Mouse (Mus musculus) forebrain, embryonic 13.5 days (tissue): ENCODE measurements at regions not wholly inside any gene's neighbourhood (a gene's known extent, or its start where the extent isn't known, plus 50 kb on each side); places are given as distances from the start of the nearest gene placed in this dataset.

Experiments
- ATAC-seq: fragments of 200-750 bp; cut with Nextera tagmentation; 2 replicates; pipeline ENCODE4 v1.8.0; 2017
- H3K27ac ChIP-seq: fragments of 300-500 bp; sonication (generic); 2 replicates; pipeline ENCODE4 v1.5.1; 2015; ENCODE audit warnings: inconsistent platforms, mild to moderate bottlenecking, moderate library complexity
- H3K27me3 ChIP-seq: fragments of 300-500 bp; sonication (generic); 2 replicates; pipeline ENCODE4 v1.6.1; 2015; ENCODE audit warnings: mild to moderate bottlenecking, inconsistent platforms
- H3K36me3 ChIP-seq: fragments of 300-500 bp; sonication (generic); 2 replicates; pipeline ENCODE4 v1.6.1; 2015; ENCODE audit warnings: mild to moderate bottlenecking, inconsistent platforms; ENCODE audit not compliant: poor library complexity, severe bottlenecking
- H3K4me1 ChIP-seq: fragments of 300-500 bp; sonication (generic); 2 replicates; pipeline ENCODE4 v1.6.1; 2015; ENCODE audit warnings: inconsistent platforms
- H3K4me2 ChIP-seq: fragments of 300-500 bp; sonication (generic); 2 replicates; pipeline ENCODE4 v1.6.1; 2015; ENCODE audit warnings: inconsistent platforms, mild to moderate bottlenecking, moderate library complexity
- H3K4me3 ChIP-seq: fragments of 300-500 bp; sonication (generic); 2 replicates; pipeline ENCODE4 v1.5.1; 2015; ENCODE audit warnings: mild to moderate bottlenecking, inconsistent platforms
- H3K9ac ChIP-seq: fragments of 300-500 bp; sonication (generic); 2 replicates; pipeline ENCODE4 v1.6.1; 2015; ENCODE audit warnings: mild to moderate bottlenecking, inconsistent platforms
- H3K9me3 ChIP-seq: fragments of 300-500 bp; sonication (generic); replicated peaks from 2 replicates; pipeline ENCODE4 v1.6.1; 2016; ENCODE audit warnings: inconsistent platforms
- WGBS: fragments of 180-500 bp; shearing (Covaris S2); methylation state at CpG from one replicate; pipeline ENCODE4 v1.1.7; 2015; 5-methylcytosine and 5-hydroxymethylcytosine counted together

DNA sequence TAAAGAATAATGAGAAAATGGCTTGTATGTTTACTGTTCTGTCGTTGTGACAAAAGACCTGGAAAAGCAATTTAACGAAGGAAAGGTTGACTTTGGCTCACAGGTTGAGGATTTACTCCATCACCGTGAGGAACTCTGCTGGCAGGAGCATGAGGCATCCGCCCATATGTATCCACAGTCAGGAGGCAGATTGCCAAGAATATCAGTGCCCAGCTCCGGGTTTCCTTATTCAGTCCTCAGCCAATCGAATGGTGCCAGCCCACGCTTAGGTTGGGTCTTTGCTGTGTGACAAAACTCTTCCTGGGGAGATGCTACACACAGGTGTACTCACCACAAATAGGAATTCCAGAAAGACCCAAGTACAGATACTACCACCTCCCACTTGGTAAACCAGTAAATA is 327.9 kb downstream of the En1 start:
- Histone ChIP-seq H3K4me2 (no peak overlapping the region), H3K27ac (no peak overlapping the region), H3K9ac (no peak overlapping the region), H3K4me3 (no peak overlapping the region), H3K36me3 (no peaks in the 10 kb centered on the region), H3K27me3 (no peaks in the 10 kb centered on the region), H3K9me3 (no peaks in the 10 kb centered on the region), H3K4me1 (no peaks in the 10 kb centered on the region)
- 75% methylated on average over 7 of the region's 7 CpGs for WGBS
- ATAC-seq: no peak

DNA sequence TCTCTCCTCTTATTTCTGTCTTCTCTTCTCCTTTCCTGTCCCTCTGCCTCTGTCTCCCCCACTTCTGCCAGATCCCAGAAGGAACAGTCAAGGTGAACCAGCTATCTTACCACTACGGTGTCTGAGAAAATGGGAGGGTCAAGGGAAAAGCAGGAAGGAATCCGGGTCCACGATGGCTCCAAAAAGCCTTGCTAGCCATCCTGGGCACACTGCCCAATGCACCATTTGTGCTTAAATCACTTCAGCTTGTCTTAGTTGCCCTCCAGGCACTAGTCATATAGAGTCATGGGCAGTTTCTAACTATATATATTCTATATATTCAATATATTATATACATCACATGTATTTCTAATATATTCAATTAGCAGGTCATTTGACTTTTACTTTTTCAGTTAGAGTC is 333.1 kb downstream of the En1 start:
- H3K4me2 ChIP-seq: no peak overlapping the region
- H3K27me3 ChIP-seq: no peaks in the 10 kb centered on the region
- H3K4me1 ChIP-seq: no peaks in the 10 kb centered on the region
- no peak overlapping the region for H3K9ac ChIP-seq
- no peak overlapping the region for H3K4me3 ChIP-seq
- ATAC-seq: no peak
- H3K9me3 ChIP-seq: no peaks in the 10 kb centered on the region
- WGBS: 86% methylated on average over 3 of the region's 3 CpGs
- no peak overlapping the region for H3K27ac ChIP-seq
- no peaks in the 10 kb centered on the region for H3K36me3 ChIP-seq

DNA sequence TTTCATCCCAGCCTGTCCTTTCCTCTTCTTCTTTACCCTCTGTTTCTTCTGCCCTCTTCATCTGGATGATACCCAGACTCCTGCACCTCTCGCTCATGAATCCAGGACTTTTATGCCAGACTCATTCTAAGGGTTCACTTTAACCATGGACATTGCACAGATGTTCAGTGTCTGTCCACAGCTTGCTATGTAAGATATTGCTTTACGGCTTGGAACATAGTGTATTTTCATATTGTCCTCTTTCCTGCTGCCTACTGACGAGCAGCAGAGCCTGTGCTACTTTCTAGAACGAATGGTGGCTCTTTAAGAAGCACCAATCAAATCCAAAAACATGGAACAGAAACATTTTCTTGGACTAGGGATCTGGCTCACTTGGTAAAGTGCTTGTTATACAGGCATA is 341.5 kb downstream of the En1 start:
- H3K36me3 ChIP-seq: no peaks in the 10 kb centered on the region
- no peaks in the 10 kb centered on the region for H3K27me3 ChIP-seq
- no peaks in the 10 kb centered on the region for H3K9me3 ChIP-seq
- ATAC-seq: no peak
- H3K27ac ChIP-seq: no peak overlapping the region
- H3K9ac ChIP-seq: no peak overlapping the region
- 89% methylated on average over 4 of the region's 4 CpGs for WGBS
- H3K4me3 ChIP-seq: no peak overlapping the region
- H3K4me1 ChIP-seq: no peaks in the 10 kb centered on the region
- H3K4me2 ChIP-seq: no peak overlapping the region

DNA sequence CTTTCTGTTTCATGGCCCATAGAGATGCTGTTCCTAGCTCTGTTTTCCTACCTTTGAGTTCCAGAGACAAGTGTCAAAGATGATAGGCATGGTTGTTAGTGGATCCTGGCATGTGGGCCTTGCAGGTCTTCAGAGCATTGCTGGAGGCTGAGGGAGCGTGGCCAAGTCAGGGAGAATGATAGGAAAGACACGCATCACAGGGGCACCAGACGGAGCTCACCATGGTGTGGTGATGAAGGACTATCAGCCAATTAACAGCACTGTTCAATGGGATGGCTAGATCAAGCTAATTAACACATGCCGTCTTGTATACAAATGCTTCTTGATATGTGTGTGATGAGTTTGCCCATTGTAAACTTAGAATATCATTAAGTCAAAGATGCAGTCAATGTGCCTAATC is 344.1 kb downstream of the En1 start:
- ATAC-seq: no peak
- WGBS: 48% methylated on average over 4 of the region's 4 CpGs
- H3K4me3 ChIP-seq: no peak overlapping the region
- no peaks in the 10 kb centered on the region for H3K27me3 ChIP-seq
- no peak overlapping the region for H3K4me2 ChIP-seq
- H3K36me3 ChIP-seq: no peaks in the 10 kb centered on the region
- no peak overlapping the region for H3K27ac ChIP-seq
- no peaks in the 10 kb centered on the region for H3K9me3 ChIP-seq
- no peak overlapping the region for H3K9ac ChIP-seq
- no peaks in the 10 kb centered on the region for H3K4me1 ChIP-seq

DNA sequence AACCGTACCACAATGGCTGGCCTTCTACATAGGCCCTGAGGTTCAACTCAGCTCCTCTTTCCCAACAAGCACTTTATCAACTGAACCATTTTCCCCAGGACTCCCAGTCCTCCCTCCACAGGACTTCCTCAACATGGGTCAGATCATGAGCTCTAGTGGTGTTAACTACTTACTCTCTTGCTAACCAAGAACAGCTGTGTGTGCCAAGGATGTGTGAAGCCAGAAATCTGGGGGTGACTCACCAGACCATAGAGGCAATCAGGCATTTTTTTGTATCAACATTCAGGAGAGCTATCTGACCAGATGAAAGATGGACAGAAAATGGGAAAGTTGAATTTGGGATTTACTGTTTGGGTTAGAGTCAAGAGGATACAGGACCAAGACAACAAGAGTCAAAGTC is 359.0 kb downstream of the En1 start:
- no peaks in the 10 kb centered on the region for H3K9me3 ChIP-seq
- H3K27ac ChIP-seq: no peak overlapping the region
- H3K27me3 ChIP-seq: peaks cover 27% of the 10 kb centered on the region
- H3K4me1 ChIP-seq: peaks cover 3% of the 10 kb centered on the region; the same call in 1 of the 2 replicates
- H3K36me3 ChIP-seq: no peaks in the 10 kb centered on the region
- no peak overlapping the region for H3K4me3 ChIP-seq
- no peak overlapping the region for H3K9ac ChIP-seq
- WGBS: 55% methylated on average over 1 of the region's 1 CpGs
- H3K4me2 ChIP-seq: no peak overlapping the region
- no peak for ATAC-seq

DNA sequence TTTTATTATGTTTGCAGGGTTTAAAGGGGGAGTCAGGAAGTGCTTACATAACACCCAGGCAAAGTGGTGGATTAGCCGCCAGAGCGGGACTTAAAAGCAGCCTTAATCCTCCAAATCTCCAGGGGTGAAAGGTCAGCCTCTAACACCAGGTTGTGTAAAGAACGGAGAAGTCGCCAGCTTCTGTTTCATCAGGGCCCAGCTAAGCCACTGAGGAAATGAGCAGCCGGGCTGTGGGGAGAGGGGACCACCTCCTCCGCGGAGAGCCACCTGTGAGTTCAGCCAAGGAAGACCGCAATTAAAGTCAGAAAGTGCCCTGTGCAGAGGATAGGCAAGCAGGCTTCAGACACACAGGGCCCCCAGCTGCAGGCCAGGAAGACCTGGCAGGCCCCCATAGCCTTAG is 359.8 kb downstream of the En1 start:
- Histone ChIP-seq H3K36me3 (no peaks in the 10 kb centered on the region), H3K4me2 (no peak overlapping the region), H3K27me3 (peaks cover 28% of the 10 kb centered on the region), H3K27ac (no peak overlapping the region), H3K4me1 (peaks cover 3% of the 10 kb centered on the region; the same call in 1 of the 2 replicates), H3K4me3 (no peak overlapping the region), H3K9me3 (no peaks in the 10 kb centered on the region), H3K9ac (no peak overlapping the region)
- WGBS: 7% methylated on average over 8 of the region's 8 CpGs
- no peak for ATAC-seq

DNA sequence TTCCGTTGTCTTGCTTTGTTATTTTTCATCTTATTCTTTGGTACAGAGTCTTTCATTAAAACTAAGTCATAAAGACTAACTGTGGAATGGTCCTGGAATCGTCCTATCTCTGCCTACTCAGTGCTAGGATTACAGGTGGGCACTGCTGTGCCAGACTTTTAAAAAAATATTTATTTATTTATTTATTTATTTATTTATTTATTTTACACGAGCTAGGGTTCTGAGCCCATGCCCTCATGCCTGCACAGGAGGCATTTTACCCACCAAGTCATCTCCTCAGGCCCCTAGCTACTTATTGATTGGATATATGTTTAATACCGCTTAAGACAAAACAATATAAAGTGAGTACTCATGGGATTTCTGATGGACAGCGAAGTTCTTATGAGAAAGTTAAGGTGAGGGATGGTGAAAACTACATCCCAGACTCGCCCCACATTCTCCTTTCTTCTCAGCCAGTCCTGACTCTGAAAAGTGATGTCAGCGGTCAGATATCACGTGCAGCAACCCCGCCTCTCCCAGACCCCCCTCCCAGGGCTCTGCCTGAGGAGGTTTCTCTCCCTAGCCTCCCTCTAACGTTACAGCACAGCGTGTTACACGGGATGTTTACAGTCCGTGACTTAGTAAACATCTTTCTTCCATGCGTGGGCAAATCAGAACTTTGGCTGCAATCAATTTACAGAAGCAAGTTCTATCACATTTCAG is 361.4 kb downstream of the En1 start:
- H3K4me1 ChIP-seq: peaks cover 3% of the 10 kb centered on the region; the same call in 1 of the 2 replicates
- ATAC-seq: peak; percentile 74; the same call in 1 of the 2 replicates
- H3K27ac ChIP-seq: no peak overlapping the region
- no peak overlapping the region for H3K9ac ChIP-seq
- peak overlapping the region; percentile 55 for H3K4me2 ChIP-seq
- H3K9me3 ChIP-seq: no peaks in the 10 kb centered on the region
- peak overlapping the region; percentile 25 for H3K4me3 ChIP-seq
- peaks cover 28% of the 10 kb centered on the region for H3K27me3 ChIP-seq
- H3K36me3 ChIP-seq: no peaks in the 10 kb centered on the region
- WGBS: 24% methylated on average over 14 of the region's 14 CpGs

DNA sequence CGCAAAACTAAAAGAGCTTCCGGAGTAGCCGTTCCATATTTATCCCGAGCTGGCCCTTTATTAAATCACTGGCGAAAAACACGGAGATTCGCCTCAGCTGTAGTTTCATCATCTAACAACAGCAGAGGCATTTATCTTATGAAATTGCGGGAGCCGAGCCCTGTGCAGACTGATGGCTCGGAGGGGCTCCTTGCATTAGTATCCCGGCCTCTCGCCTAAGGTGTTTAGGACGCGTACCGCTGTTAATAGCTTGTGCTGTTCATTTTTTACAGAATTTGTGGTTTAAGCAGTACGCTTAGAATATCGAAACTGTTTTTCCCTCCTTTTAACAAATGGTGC is 361.9 kb downstream of the En1 start:
- Histone ChIP-seq H3K27me3 (peaks cover 32% of the 10 kb centered on the region), H3K9me3 (no peaks in the 10 kb centered on the region), H3K27ac (no peak overlapping the region), H3K36me3 (no peaks in the 10 kb centered on the region), H3K4me3 (peak overlapping the region; percentile 25), H3K9ac (no peak overlapping the region), H3K4me2 (peak overlapping the region; percentile 55), H3K4me1 (peaks cover 3% of the 10 kb centered on the region; the same call in 1 of the 2 replicates)
- ATAC-seq: 0 out of 2 replicates have a peak, but pooled peaks have one; percentile 50
- WGBS: 45% methylated on average over 17 of the region's 17 CpGs

DNA sequence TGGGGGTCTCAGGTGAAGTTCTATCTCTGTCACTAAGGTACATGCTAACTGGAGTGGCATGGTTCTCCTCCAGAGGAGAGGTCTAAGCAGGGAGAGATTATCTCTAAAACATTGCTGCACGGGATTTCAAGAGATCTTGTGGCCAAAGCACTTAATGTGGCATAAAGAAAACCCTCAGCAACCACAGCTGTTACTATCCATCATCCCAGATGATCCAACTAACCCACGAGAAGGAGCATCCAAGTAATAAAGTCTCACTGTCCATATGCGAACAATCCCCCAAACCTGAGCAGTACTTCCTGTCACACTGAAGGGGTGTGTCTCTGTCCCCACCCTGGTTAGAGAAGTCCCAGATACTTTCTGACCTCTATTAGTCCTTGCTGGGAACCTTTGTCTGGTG is 363.9 kb downstream of the En1 start:
- H3K36me3 ChIP-seq: no peaks in the 10 kb centered on the region
- H3K9me3 ChIP-seq: no peaks in the 10 kb centered on the region
- no peak for ATAC-seq
- peaks cover 3% of the 10 kb centered on the region; the same call in 1 of the 2 replicates for H3K4me1 ChIP-seq
- H3K4me2 ChIP-seq: no peak overlapping the region
- WGBS: 80% methylated on average over 3 of the region's 3 CpGs
- H3K27ac ChIP-seq: no peak overlapping the region
- H3K27me3 ChIP-seq: peaks cover 27% of the 10 kb centered on the region
- no peak overlapping the region for H3K9ac ChIP-seq
- H3K4me3 ChIP-seq: no peak overlapping the region

DNA sequence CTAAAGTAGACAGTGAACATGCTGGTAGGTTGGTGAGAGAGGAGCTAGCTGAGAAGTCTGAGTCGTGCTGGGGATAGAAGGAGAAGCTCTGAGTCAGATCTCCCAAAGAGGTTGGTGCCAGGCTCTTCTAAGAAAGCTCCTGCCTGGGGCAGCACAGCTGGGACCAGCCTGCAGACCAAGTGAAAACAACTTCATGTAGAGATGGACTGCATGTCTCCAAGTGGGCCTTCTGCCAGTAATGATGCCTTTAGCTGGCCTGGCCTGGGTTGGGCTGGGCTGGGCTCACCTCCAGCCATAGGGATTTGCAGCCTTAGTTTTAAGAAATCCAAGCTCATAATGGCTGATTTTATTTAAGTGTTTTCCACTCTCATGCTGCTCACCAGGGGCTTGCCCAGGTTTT is 357.7 kb downstream of the Insig2 start:
- H3K4me2 ChIP-seq: no peak overlapping the region
- H3K4me3 ChIP-seq: no peak overlapping the region
- WGBS: 81% methylated on average over 1 of the region's 1 CpGs
- ATAC-seq: no peak
- no peaks in the 10 kb centered on the region for H3K9me3 ChIP-seq
- no peaks in the 10 kb centered on the region for H3K36me3 ChIP-seq
- no peak overlapping the region for H3K27ac ChIP-seq
- H3K9ac ChIP-seq: no peak overlapping the region
- H3K4me1 ChIP-seq: no peaks in the 10 kb centered on the region
- H3K27me3 ChIP-seq: no peaks in the 10 kb centered on the region

DNA sequence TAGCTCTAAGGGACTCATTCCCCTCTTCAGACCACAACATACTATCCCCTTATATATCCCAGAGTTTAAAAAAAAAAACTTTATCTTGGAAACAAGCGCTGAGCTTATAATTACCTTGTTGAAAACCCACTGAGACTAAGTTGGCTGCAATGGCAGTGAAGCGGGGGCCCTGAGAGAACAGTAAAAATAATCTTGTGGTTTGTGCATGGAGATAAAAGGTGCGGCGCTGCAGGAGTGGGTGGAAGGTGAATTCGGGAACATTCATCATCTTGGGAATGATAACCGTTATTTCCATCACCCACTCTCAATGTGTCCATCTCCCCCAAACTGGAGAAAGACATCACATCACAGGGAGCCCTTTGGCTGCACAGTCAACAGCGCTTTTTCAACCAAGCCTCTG is 327.9 kb downstream of the Insig2 start:
- H3K4me1 ChIP-seq: no peaks in the 10 kb centered on the region
- H3K36me3 ChIP-seq: no peaks in the 10 kb centered on the region
- no peak overlapping the region for H3K9ac ChIP-seq
- H3K27me3 ChIP-seq: peaks cover 8% of the 10 kb centered on the region
- H3K4me2 ChIP-seq: no peak overlapping the region
- no peak overlapping the region for H3K4me3 ChIP-seq
- no peak for ATAC-seq
- H3K27ac ChIP-seq: no peak overlapping the region
- 0 out of 2 replicates have a peak, but pooled peaks cover 4% of the 10 kb centered on the region for H3K9me3 ChIP-seq
- 94% methylated on average over 7 of the region's 7 CpGs for whole genome bisulfite sequencing

DNA sequence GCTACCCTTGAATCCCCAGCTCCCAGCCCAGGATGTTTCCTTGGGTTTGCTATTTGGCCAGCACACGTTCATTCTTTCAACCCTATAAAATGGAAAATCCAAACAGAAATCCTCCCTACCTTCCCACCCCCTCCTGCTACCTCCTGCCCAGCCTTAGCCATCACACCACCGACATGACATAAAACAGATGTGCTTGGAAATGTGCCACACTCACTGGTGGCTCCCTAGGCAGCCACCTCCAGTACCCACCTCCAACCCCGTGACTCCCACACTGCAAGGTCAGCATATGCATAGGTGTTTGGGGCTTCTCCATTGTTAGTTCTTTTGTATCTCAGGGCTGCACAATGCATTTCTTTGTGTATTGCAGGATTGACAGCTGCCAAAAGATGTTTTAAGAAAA is 327.2 kb downstream of the Insig2 start:
- H3K4me2 ChIP-seq: no peak overlapping the region
- H3K36me3 ChIP-seq: no peaks in the 10 kb centered on the region
- no peak overlapping the region for H3K4me3 ChIP-seq
- no peak for ATAC-seq
- H3K9ac ChIP-seq: no peak overlapping the region
- 43% methylated on average over 3 of the region's 3 CpGs for WGBS
- 0 out of 2 replicates have a peak, but pooled peaks cover 4% of the 10 kb centered on the region for H3K9me3 ChIP-seq
- H3K27me3 ChIP-seq: peaks cover 8% of the 10 kb centered on the region
- no peaks in the 10 kb centered on the region for H3K4me1 ChIP-seq
- no peak overlapping the region for H3K27ac ChIP-seq

DNA sequence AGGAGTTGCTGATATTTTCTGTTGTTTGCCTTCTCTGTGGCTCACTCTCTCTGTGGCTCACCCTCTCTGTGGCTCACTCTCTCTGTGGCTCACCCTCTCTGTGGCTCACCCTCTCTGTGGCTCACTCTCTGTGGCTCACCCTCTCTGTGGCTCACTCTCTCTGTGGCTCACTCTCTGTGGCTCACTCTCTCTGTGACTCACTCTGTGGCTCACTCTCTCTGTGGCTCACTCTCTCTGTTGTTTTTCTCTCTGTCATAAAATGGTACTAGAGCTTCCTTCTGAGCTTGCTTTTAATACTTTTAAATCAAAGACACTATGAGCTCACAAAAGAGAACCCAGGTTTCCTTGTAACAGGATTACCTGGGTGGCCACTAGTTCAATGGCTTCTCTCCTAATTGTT is 320.3 kb downstream of the Insig2 start:
- H3K27ac ChIP-seq: no peak overlapping the region
- H3K9me3 ChIP-seq: 0 out of 2 replicates have a peak, but pooled peaks cover 4% of the 10 kb centered on the region
- no peak for ATAC-seq
- H3K4me1 ChIP-seq: no peaks in the 10 kb centered on the region
- no peak overlapping the region for H3K9ac ChIP-seq
- no peak overlapping the region for H3K4me3 ChIP-seq
- no peaks in the 10 kb centered on the region for H3K36me3 ChIP-seq
- no peaks in the 10 kb centered on the region for H3K27me3 ChIP-seq
- H3K4me2 ChIP-seq: no peak overlapping the region
